In the genomic region with DNA sequence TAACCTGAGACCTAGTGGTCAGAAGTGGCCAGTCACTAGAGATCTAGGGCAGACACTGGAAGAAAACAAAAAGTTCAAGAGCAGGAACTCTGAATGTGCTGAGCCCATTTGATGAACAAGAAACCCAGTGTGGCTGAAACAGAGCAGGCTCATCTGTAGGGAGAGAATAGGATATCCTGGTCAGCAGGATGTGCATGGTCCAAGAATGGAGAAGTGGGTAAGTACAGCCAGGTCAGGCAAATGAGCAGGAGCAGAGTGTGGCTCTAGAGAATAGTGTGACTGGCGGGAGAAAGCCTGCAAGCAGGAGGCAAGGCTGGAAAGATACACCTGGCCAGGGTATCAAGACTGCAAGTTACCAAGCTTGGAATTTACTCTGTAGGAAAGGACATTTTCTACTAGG, we compare ENCODE assay signal across 14 mouse cellular contexts. TPM values are rescaled to one million over a fixed set of nuclear protein-coding genes. Genes with fewer than 3 reads are reported as not detected.
DNase-seq lines count a peak whose midpoint lies in the region; ATAC-seq and TF ChIP-seq lines count a peak whose summit lies in the region.
"Had no signal": no experiment of that assay in that cellular context is flagged by ENCODE, and none has a peak within 500 bp of the region (broad histone marks: within the 10 kb centered on the region; RNA-seq: fewer than 3 reads in every experiment).

No protein-coding gene starts in this region.

- H3K9me3 ChIP-seq in kidney, postnatal 0 days (replicated peaks; ENCODE audit: low read length), result no peaks in the 10 kb centered on the region
- no peaks in the 10 kb centered on the region for H3K9me3 ChIP-seq in liver, embryonic 16.5 days (replicated peaks; ENCODE audit: control insufficient read depth, low read length)
- H3K9me3 ChIP-seq in liver, postnatal 0 days (ENCODE audit: low read length), result no peaks in the 10 kb centered on the region
- no peaks in the 10 kb centered on the region for H3K9me3 ChIP-seq in stomach, postnatal 0 days (ENCODE audit: control insufficient read depth, low read length)
- H3K9me3 ChIP-seq: embryonic facial prominence, embryonic 12.5 days; forebrain, embryonic 15.5 days; heart, embryonic 13.5 days; hindbrain, embryonic 12.5 days had no signal

- no peak for ATAC-seq in kidney, postnatal 0 days (replicated peaks; ENCODE audit: low FRiP score, low read depth)
- no peak for ATAC-seq in liver, embryonic 16.5 days (ENCODE audit: low read depth)
- ATAC-seq in liver, postnatal 0 days, result no peak
- peak; percentile 35; the same call in 1 of the 2 replicates for ATAC-seq in monocyte, adult 5-6 weeks (replicated peaks; ENCODE audit: insufficient number of reproducible peaks, low FRiP score, low TSS enrichment, poor library complexity, severe bottlenecking)
- ATAC-seq in stomach, postnatal 0 days (ENCODE audit: low FRiP score, low TSS enrichment), result no peak
- ATAC-seq: forebrain, embryonic 15.5 days had no signal

- peak overlapping the region; percentile 54 for H3K27ac ChIP-seq in kidney, postnatal 0 days
- H3K27ac ChIP-seq in liver, embryonic 16.5 days (ENCODE audit: low read length), result peak overlapping the region; percentile 6
- peak overlapping the region; percentile 76 for H3K27ac ChIP-seq in liver, postnatal 0 days (ENCODE audit: low read depth)
- no peak overlapping the region for H3K27ac ChIP-seq in stomach, postnatal 0 days (replicated peaks)
- H3K27ac ChIP-seq: embryonic facial prominence, embryonic 12.5 days; forebrain, embryonic 15.5 days; heart, embryonic 13.5 days; hindbrain, embryonic 12.5 days had no signal

- no peak for TF ChIP-seq EP300 in liver, postnatal 0 days (IDR thresholded peaks at IDR 0.05; ENCODE audit: low read depth)
- no peak for TF ChIP-seq EP300 in stomach, postnatal 0 days (optimal IDR thresholded peaks at IDR 0.05)

- no peaks in the 10 kb centered on the region for H3K36me3 ChIP-seq in kidney, postnatal 0 days (ENCODE audit: insufficient read depth, low read length)
- no peaks in the 10 kb centered on the region for H3K36me3 ChIP-seq in liver, embryonic 16.5 days (ENCODE audit: control insufficient read depth, insufficient read depth)
- no peaks in the 10 kb centered on the region for H3K36me3 ChIP-seq in liver, postnatal 0 days (replicated peaks; ENCODE audit: insufficient read depth, low read length)
- H3K36me3 ChIP-seq in stomach, postnatal 0 days (ENCODE audit: control insufficient read depth, insufficient read depth, low read length), result no peaks in the 10 kb centered on the region
- H3K36me3 ChIP-seq: embryonic facial prominence, embryonic 12.5 days; forebrain, embryonic 15.5 days; heart, embryonic 13.5 days; hindbrain, embryonic 12.5 days had no signal

- no peak for TF ChIP-seq CTCF in kidney, postnatal 0 days (IDR thresholded peaks at IDR 0.05; ENCODE audit: low read depth)
- no peak for TF ChIP-seq CTCF in liver, postnatal 0 days (IDR thresholded peaks at IDR 0.05; ENCODE audit: low read depth)
- no peak for TF ChIP-seq CTCF in stomach, postnatal 0 days (IDR thresholded peaks at IDR 0.05; ENCODE audit: low read depth)

- DNase-seq in kidney, postnatal 0 days (ENCODE audit: low spot score), result no peak
- no peak for DNase-seq in kidney, postnatal 4 days
- DNase-seq in liver, result no peak
- DNase-seq in liver, postnatal 0 days, result no peak
- no peak for DNase-seq in embryo, embryonic 10 days (ENCODE audit: low spot score)
- no peak for DNase-seq in stomach, postnatal 0 days (ENCODE audit: low spot score)
- DNase-seq: heart, postnatal 36 days had no signal

- H3K4me2 ChIP-seq in kidney, postnatal 0 days (ENCODE audit: low read length), result no peak overlapping the region
- no peak overlapping the region for H3K4me2 ChIP-seq in liver, embryonic 16.5 days (ENCODE audit: low read depth, low read length)
- H3K4me2 ChIP-seq in liver, postnatal 0 days (ENCODE audit: low read depth, low read length), result no peak overlapping the region
- no peak overlapping the region for H3K4me2 ChIP-seq in stomach, postnatal 0 days (replicated peaks; ENCODE audit: low read depth)
- H3K4me2 ChIP-seq: embryonic facial prominence, embryonic 12.5 days; forebrain, embryonic 15.5 days; heart, embryonic 13.5 days; hindbrain, embryonic 12.5 days had no signal

- H3K4me1 ChIP-seq in kidney, postnatal 0 days (replicated peaks; ENCODE audit: insufficient read depth, low read length), result peaks cover 4% of the 10 kb centered on the region; the same call in 1 of the 2 replicates
- peaks cover 13% of the 10 kb centered on the region; the same call in 1 of the 2 replicates for H3K4me1 ChIP-seq in liver, embryonic 16.5 days (ENCODE audit: control insufficient read depth, low read depth, low read length)
- H3K4me1 ChIP-seq in liver, postnatal 0 days (ENCODE audit: insufficient read depth), result peaks cover 40% of the 10 kb centered on the region
- no peaks in the 10 kb centered on the region; the same call in 1 of the 2 replicates for H3K4me1 ChIP-seq in stomach, postnatal 0 days (replicated peaks; ENCODE audit: control insufficient read depth, insufficient read depth)

- H3K4me3 ChIP-seq in kidney, postnatal 0 days (replicated peaks; ENCODE audit: low read depth, low read length), result no peak overlapping the region
- H3K4me3 ChIP-seq in liver, embryonic 16.5 days (ENCODE audit: low read depth, low read length), result no peak overlapping the region
- H3K4me3 ChIP-seq in liver, postnatal 0 days (ENCODE audit: low read depth, low read length), result no peak overlapping the region
- H3K4me3 ChIP-seq in stomach, postnatal 0 days (ENCODE audit: low read depth, low read length), result no peak overlapping the region
- H3K4me3 ChIP-seq: embryonic facial prominence, embryonic 12.5 days; forebrain, embryonic 15.5 days; heart, embryonic 13.5 days; hindbrain, embryonic 12.5 days had no signal

- no peaks in the 10 kb centered on the region for H3K27me3 ChIP-seq in kidney, postnatal 0 days (ENCODE audit: insufficient read depth, low read length)
- no peaks in the 10 kb centered on the region for H3K27me3 ChIP-seq in liver, embryonic 16.5 days (ENCODE audit: control insufficient read depth, insufficient read depth, low read depth, low read length)
- H3K27me3 ChIP-seq in liver, postnatal 0 days (ENCODE audit: insufficient read depth, low read length), result no peaks in the 10 kb centered on the region
- H3K27me3 ChIP-seq in stomach, postnatal 0 days (ENCODE audit: control insufficient read depth, insufficient read depth, low read length), result no peaks in the 10 kb centered on the region
- H3K27me3 ChIP-seq: embryonic facial prominence, embryonic 12.5 days; forebrain, embryonic 15.5 days; heart, embryonic 13.5 days; hindbrain, embryonic 12.5 days had no signal

- WGBS in kidney, postnatal 0 days, result 84% methylated on average over 1 of the region's 1 CpGs
- WGBS in liver, embryonic 16.5 days (ENCODE audit: insufficient replicate concordance), result 35% methylated on average over 1 of the region's 1 CpGs
- 44% methylated on average over 1 of the region's 1 CpGs for WGBS in liver, postnatal 0 days (ENCODE audit: insufficient replicate concordance)
- 54% methylated on average over 1 of the region's 1 CpGs for WGBS in stomach, postnatal 0 days

- no peak overlapping the region for H3K9ac ChIP-seq in kidney, postnatal 0 days (ENCODE audit: low read depth, low read length)
- H3K9ac ChIP-seq in liver, embryonic 16.5 days (ENCODE audit: low read depth, low read length), result no peak overlapping the region
- H3K9ac ChIP-seq in liver, postnatal 0 days (replicated peaks), result no peak overlapping the region
- no peak overlapping the region for H3K9ac ChIP-seq in stomach, postnatal 0 days (ENCODE audit: low read length)
- H3K9ac ChIP-seq: embryonic facial prominence, embryonic 12.5 days; forebrain, embryonic 15.5 days; heart, embryonic 13.5 days; hindbrain, embryonic 12.5 days had no signal

RNA-seq across cellular contexts. Expression of a gene that starts 7.4 kb away (rescaled TPM):
- polyA plus RNA-seq in kidney, postnatal 0 days (2015; fragmentation: Nextera tagmentation; extraction: Ambion mirVana), result 3.9 and 4.3 TPM in 2 replicates
- polyA plus RNA-seq in liver, embryonic 16.5 days (2015; fragmentation: Nextera tagmentation; extraction: Ambion mirVana), result 24.3 and 26.4 TPM in 2 replicates
- 37.4 and 45.7 TPM in 2 replicates for polyA plus RNA-seq in liver, postnatal 0 days (2015; fragmentation: Nextera tagmentation; extraction: Ambion mirVana)
- total RNA-seq in monocyte, adult 5-6 weeks (2017), result not detected in 3 replicates
- 9.2 and 11.5 TPM in 2 replicates for polyA plus RNA-seq in stomach, postnatal 0 days (2015; fragmentation: Nextera tagmentation; extraction: Ambion mirVana)
- total RNA-seq: ES-E14 had no signal

RNA-seq across cellular contexts. Expression of a gene that starts 11.3 kb away (rescaled TPM):
- 17.7 and 20.1 TPM in 2 replicates for polyA plus RNA-seq in kidney, postnatal 0 days (2015; fragmentation: Nextera tagmentation; extraction: Ambion mirVana)
- polyA plus RNA-seq in liver, embryonic 16.5 days (2015; fragmentation: Nextera tagmentation; extraction: Ambion mirVana), result 29.0 and 30.7 TPM in 2 replicates
- polyA plus RNA-seq in liver, postnatal 0 days (2015; fragmentation: Nextera tagmentation; extraction: Ambion mirVana), result 21.9 and 22.9 TPM in 2 replicates
- 19.8 to 50.6 TPM (median 21.2 TPM) in 3 replicates for total RNA-seq in monocyte, adult 5-6 weeks (2017)
- 24.0 and 25.1 TPM in 2 replicates for polyA plus RNA-seq in stomach, postnatal 0 days (2015; fragmentation: Nextera tagmentation; extraction: Ambion mirVana)
